Mouse (Mus musculus) gastrocnemius, postnatal 14 days (tissue): ENCODE measurements around the gene Ager. TPM values are rescaled to one million over a fixed set of nuclear protein-coding genes. Genes with fewer than 3 reads are reported as not detected.

ENCODE experiments used
- DNase-seq: peaks from one replicate; pipeline ENCODE4 v3.0.0; 2021; ENCODE audit warnings: mixed read lengths
- intact Hi-C: fragments of 180-260 bp; cut with DNase I; formaldehyde crosslinking; loops from one replicate; pipeline ENCODE4 v1.15.1; 2025; ENCODE audit warnings: low total_unique reads
- total RNA-seq, 2 experiments: library from RNA; stranded (reverse); gene quantifications; 2 replicates each; pipeline ENCODE4 v1.2.3; 2021

Gene Ager
- total RNA-seq, 2 experiments from 2014 or later, result 0.44 to 0.55 TPM

- no peak for DNase-seq
- intact Hi-C loops, result no loop called here
These were observed 15.1 kb upstream of the Ager start for GRCm38 (mm10) chr17:34582528-34582927.

GRCm38 (mm10) chr17:34583397-34583796, 14.3 kb upstream of the Ager start:
- no peak for DNase-seq
- intact Hi-C loops, result no loop called here

DNA sequence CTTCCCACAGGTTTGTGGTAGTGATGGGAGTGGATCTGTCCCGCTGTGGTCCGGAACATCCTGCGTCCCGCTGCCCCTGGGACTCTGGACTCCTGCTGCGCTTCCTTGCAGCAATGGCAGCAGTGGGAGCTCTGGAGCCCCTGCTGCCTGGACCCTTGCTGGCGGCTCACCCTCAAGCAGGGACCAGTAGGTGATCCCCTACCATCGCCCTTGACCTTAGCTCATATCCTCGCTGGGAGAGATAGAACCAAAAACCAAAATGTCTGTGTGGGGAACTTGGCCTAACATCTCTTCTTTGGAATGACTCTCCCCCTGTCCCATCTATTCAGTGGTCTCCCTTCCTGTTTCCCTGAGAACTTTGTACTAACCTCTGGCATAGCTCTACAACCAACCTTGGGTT, 13.8 kb upstream of the Ager start:
- DNase-seq, result no peak
- intact Hi-C loops, result no loop called here

- intact Hi-C loops, result no loop called here
- no peak for DNase-seq
These were observed 12.5 kb upstream of the Ager start for GRCm38 (mm10) chr17:34585121-34585520.

DNA sequence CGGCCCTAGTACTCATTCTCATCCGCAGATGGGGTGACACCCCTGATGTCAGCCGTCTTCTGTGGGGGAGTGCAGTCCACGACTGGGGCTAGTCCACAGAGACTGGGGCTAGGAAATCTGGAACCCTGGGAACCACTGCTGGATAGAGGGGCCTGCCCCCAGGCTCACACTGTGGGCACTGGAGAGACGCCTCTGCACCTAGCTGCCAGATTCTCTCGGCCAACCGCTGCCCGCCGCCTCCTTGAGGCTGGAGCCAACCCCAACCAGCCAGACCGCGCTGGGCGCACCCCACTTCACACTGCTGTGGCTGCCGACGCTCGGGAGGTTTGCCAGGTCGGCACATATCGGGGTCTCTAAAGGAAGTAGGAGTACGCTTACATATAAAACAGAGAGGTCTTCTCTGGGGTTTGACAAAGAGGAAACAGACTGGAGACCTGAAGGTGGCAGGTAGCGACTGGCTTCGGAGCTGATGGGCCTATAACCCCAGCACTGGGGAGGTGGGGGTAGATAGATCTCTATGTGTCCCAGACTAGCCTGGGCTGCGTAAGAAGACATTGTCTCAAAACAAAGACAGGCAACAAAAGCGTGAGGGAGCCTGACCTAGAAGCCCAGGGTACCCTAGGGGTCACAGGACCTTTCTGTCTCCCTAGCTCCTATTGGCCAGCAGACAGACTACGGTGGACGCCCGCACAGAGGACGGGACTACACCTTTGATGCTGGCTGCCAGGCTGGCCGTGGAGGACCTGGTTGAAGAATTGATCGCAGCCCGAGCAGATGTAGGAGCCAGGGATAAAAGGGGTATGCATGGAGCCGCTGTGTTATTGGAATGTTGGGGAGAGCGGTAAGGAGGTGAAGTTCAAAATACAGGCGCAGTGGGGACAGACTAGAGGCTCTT, 11.5 kb upstream of the Ager start:
- DNase-seq, result no peak
- intact Hi-C loops, result no loop called here

DNA sequence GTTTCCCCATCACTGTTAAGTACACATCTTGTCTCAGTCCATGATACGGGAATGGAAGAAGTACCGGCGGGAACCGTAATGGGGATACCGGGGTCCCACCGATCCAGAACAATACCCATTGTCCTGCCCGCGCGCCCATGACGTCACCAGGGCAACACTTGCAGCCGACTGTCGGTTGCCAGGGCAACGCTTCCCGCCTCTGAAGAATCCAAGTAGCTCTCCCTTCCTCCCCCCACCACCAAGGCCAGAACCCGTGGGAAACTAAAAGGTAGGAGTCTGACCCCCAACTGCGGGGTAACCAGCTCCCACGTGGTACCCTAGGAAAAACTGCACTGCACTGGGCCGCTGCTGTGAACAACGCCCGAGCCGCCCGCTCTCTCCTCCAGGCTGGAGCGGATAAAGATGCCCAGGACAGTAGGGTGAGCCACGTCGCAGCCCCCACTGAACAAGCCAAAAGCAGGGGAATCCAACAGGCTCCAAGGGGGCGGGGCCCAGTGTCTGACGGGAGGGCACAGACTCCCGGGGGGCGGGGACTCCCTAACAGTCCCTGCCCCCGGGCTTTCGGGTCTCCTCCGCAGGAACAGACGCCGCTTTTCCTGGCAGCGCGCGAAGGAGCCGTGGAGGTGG, 10.8 kb upstream of the Ager start:
- DNase-seq, result peak; percentile 91
- intact Hi-C loops, result no loop called here

GRCm38 (mm10) chr17:34587423-34587811, 10.2 kb upstream of the Ager start:
- intact Hi-C loops, result no loop called here
- DNase-seq, result peak; percentile 97

GRCm38 (mm10) chr17:34587814-34588213, 9.8 kb upstream of the Ager start:
- DNase-seq, result no peak
- intact Hi-C loops, result no loop called here

DNA sequence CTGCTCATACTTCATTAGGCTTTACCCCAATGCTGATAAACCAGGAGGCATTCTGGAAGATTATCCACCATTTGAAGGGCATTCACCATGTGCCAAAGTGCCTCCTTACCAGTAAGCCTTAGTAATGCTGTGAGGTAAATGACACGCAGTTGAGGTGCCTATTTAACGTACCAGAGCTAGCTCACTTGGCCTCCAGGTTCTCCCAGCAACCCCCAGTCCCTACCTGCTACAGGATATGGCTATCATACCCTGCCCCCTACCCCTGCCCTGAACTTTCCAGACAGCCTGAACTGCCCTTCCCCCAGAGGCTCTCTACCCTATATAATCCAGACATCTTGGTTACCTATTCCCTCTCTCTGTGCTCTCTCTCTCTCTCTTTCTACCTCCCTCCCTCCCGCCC, 8.9 kb upstream of the Ager start:
- no peak for DNase-seq
- intact Hi-C loops, result no loop called here

GRCm38 (mm10) chr17:34589206-34589605, 8.5 kb upstream of the Ager start:
- DNase-seq, result no peak
- intact Hi-C loops, result no loop called here

GRCm38 (mm10) chr17:34589681-34590101, 8.0 kb upstream of the Ager start, which contains the start of gene Gpsm3:
Gene Gpsm3, plus strand, starts transcription at chr17:34589806.
- intact Hi-C loops, result no loop called here

GRCm38 (mm10) chr17:34590154-34590987, 7.3 kb upstream of the Ager start:
- no peak for DNase-seq
- intact Hi-C loops, result no loop called here

More at GRCm38 (mm10) chr17:34589681-34590101, 8.0 kb upstream of the Ager start, which contains the start of gene Gpsm3:
- DNase-seq, result peak; percentile 78

DNA sequence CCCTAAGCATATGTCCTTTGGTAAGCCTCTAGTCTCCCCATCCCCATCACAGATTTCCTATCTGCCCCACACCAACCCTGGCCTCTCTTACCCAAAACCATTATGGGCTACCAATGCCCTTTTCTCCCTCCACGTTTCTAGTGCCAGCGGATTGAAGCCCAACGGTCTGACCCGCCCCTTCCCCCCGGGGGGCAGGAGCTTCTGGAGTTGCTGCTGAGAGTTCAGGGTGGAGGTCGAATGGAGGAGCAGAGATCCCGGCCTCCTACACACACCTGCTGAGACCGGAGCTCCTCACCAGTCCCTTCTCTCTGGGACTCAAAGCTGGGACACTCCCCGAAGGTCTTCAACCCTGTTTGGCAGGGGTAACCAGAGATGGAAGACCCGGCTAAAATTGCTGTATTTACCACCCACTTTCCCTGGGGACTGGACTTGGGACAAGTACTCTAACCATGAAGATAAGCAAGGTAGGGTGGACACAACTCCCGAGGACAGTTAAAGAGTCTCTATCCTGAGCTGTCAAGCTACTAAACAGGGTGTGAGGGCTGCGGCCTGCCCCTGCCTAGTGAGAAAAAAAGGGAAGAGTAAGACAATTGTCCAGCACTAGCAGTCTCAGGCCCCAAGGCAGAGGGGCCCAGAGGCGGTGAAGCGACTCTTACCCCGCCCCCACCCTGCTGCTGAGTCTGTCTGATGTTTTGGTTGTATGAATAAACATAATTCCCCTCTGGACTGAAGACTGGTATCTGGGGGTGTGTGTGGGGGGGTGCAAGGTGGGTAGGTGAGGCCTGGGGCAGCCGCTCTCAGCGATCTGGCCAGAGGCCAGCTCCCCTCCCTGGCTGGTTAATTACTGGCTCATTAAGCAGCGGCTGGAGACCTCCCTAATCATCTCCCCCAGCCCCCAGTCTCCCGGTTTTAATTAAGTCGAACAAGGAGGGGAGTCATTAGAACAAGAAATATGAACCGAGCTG, 6.4 kb upstream of the Ager start, which contains the start of gene Pbx2:
Gene Pbx2, plus strand, starts transcription at position 238 of the 965 bp plus-strand sequence.
- DNase-seq, result no peak
- intact Hi-C loops, result no loop called here

DNA sequence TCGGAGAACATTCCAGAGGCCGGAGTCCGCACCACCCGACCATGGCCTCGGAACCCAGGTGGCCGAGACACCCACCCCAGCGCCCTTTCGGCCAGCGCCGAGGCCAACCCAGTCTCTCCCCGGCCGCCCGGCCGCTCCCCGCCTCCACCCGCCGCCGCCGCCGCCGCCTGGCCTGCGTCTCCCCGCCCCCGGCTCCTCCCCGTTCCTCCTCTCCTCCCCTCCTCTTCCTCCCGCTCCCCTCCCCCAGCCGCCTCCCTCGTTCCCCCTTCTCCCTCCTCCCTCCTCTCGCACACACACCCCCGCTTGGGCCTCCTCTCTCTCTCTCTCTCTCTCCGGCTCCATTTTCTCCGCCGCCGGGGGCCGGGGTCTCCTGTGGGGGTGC, 5.7 kb upstream of the Ager start:
- intact Hi-C loops, result no loop called here
- DNase-seq, result peak; percentile 95

- no peak for DNase-seq
- intact Hi-C loops, result no loop called here
These were observed 4.8 kb upstream of the Ager start for GRCm38 (mm10) chr17:34592581-34593549.

GRCm38 (mm10) chr17:34593752-34594525, 3.7 kb upstream of the Ager start:
- intact Hi-C loops, result no loop called here
- DNase-seq, result peak; percentile 57

GRCm38 (mm10) chr17:34596098-34596497, 1.6 kb upstream of the Ager start:
- no peak for DNase-seq
- intact Hi-C loops, result no loop called here
